Mouse (Mus musculus) liver, adult 2 months (tissue): ENCODE measurements at regions not wholly inside any gene's neighbourhood (a gene's known extent, or its start where the extent isn't known, plus 50 kb on each side); places are given as distances from the start of the nearest gene placed in this dataset.
"Not testable (repeated sequence)": the region's sequence is repeated elsewhere in the genome, so short reads cannot be mapped to it uniquely, and the experiment has no call there.

Experiments used
- DNase-seq: peaks from one replicate; pipeline ENCODE4 v3.0.0-alpha.2; 2011; ENCODE audit warnings: low read depth, low spot score; ENCODE audit errors: extremely low read depth
- H3K27ac ChIP-seq: fragments of 200-500 bp; replicated peaks from 2 replicates; pipeline ENCODE4 v1.5.1; 2012; ENCODE audit warnings: low read depth, mild to moderate bottlenecking, control low read depth, inconsistent platforms, low read length; ENCODE audit not compliant: insufficient read depth
- H3K27me3 ChIP-seq: fragments of 200-500 bp; 2 replicates; pipeline ENCODE4 v1.6.1; 2012; ENCODE audit warnings: mild to moderate bottlenecking, moderate library complexity, low read length, inconsistent platforms; ENCODE audit not compliant: control insufficient read depth, insufficient read depth
- H3K36me3 ChIP-seq: fragments of 200-500 bp; 2 replicates; pipeline ENCODE4 v1.6.1; 2012; ENCODE audit warnings: low read length, inconsistent platforms; ENCODE audit not compliant: control insufficient read depth, insufficient read depth
- H3K4me1 ChIP-seq: fragments of 200-500 bp; 2 replicates; pipeline ENCODE4 v1.6.1; 2011; ENCODE audit warnings: low read length; ENCODE audit not compliant: control insufficient read depth, insufficient read depth
- H3K4me3 ChIP-seq: fragments of 200-500 bp; 2 replicates; pipeline ENCODE4 v1.5.1; 2011; ENCODE audit warnings: low read depth, mild to moderate bottlenecking, control low read depth, low read length, moderate library complexity; ENCODE audit not compliant: insufficient read depth
- H3K79me2 ChIP-seq: fragments of 200-500 bp; 2 replicates; pipeline ENCODE4 v1.6.1; 2012; ENCODE audit warnings: inconsistent platforms, mild to moderate bottlenecking, low read length, moderate library complexity; ENCODE audit not compliant: control insufficient read depth, insufficient read depth
- H3K9ac ChIP-seq: fragments of 200-500 bp; 2 replicates; pipeline ENCODE4 v1.6.1; 2012; ENCODE audit warnings: low read depth, mild to moderate bottlenecking, control low read depth, inconsistent platforms, low read length
- CTCF ChIP-seq: fragments of 200-500 bp; IDR thresholded peaks from 2 replicates; pipeline ENCODE4 v1.5.1; 2011; ENCODE audit warnings: low read depth, low read length, control low read depth
- POLR2A ChIP-seq: fragments of 200-500 bp; IDR thresholded peaks from 2 replicates; pipeline ENCODE4 v1.6.1; 2011; ENCODE audit warnings: low read length, control low read depth; ENCODE audit not compliant: insufficient read depth; ENCODE audit errors: extremely low read depth
- WGBS: fragments of 180-500 bp; shearing (Covaris S2); methylation state at CpG from one replicate; pipeline ENCODE4 v1.1.7; 2018; 5-methylcytosine and 5-hydroxymethylcytosine counted together

- H3K4me1 ChIP-seq, H3K36me3 ChIP-seq, H3K9ac ChIP-seq, H3K27ac ChIP-seq, H3K79me2 ChIP-seq, H3K4me3 ChIP-seq, DNase-seq, H3K27me3 ChIP-seq: not testable (repeated sequence)
- WGBS: 87% methylated on average over 5 of the region's 5 CpGs
Observed at GRCm38 (mm10) chr1:184669173-184669572, 63.2 kb downstream of the Hlx start.

- Histone ChIP-seq H3K9ac (no peak overlapping the region), H3K4me1 (no peaks in the 10 kb centered on the region; the same call in 1 of the 2 replicates), H3K27me3 (0 out of 2 replicates have a peak, but pooled peaks cover 2% of the 10 kb centered on the region), H3K27ac (no peak overlapping the region), H3K4me3 (no peak overlapping the region), H3K79me2 (no peaks in the 10 kb centered on the region), H3K36me3 (no peaks in the 10 kb centered on the region)
- 88% methylated on average over 1 of the region's 1 CpGs for WGBS
- TF ChIP-seq POLR2A (no peak), CTCF (no peak)
- DNase-seq: no peak
Observed at GRCm38 (mm10) chr1:184668428-184668827, 64.0 kb downstream of the Hlx start.

- Histone ChIP-seq H3K9ac (no peak overlapping the region), H3K79me2 (no peaks in the 10 kb centered on the region), H3K27ac (no peak overlapping the region), H3K36me3 (no peaks in the 10 kb centered on the region), H3K4me1 (no peaks in the 10 kb centered on the region; the same call in 1 of the 2 replicates), H3K27me3 (0 out of 2 replicates have a peak, but pooled peaks cover 2% of the 10 kb centered on the region), H3K4me3 (no peak overlapping the region)
- whole genome bisulfite sequencing: 70% methylated on average over 2 of the region's 2 CpGs
- no peak for DNase-seq
- TF ChIP-seq CTCF: no peak
- TF ChIP-seq POLR2A: no peak
Observed at GRCm38 (mm10) chr1:184668022-184668421, 64.4 kb downstream of the Hlx start.

- TF ChIP-seq POLR2A (no peak), CTCF (no peak)
- 75% methylated on average over 12 of the region's 12 CpGs for WGBS
- no peaks in the 10 kb centered on the region for H3K79me2 ChIP-seq
- H3K4me1 ChIP-seq: no peaks in the 10 kb centered on the region; the same call in 1 of the 2 replicates
- no peaks in the 10 kb centered on the region for H3K36me3 ChIP-seq
- DNase-seq: no peak
- H3K9ac ChIP-seq: no peak overlapping the region
- no peaks in the 10 kb centered on the region for H3K27me3 ChIP-seq
- H3K27ac ChIP-seq: no peak overlapping the region
- no peak overlapping the region for H3K4me3 ChIP-seq
Observed at GRCm38 (mm10) chr1:184665243-184665642, 67.2 kb downstream of the Hlx start.

GRCm38 (mm10) chr1:184664098-184664375 lies 68.4 kb downstream of the Hlx start:
- H3K27me3 ChIP-seq: no peaks in the 10 kb centered on the region
- no peaks in the 10 kb centered on the region; the same call in 1 of the 2 replicates for H3K4me1 ChIP-seq
- H3K9ac ChIP-seq: no peak overlapping the region
- no peaks in the 10 kb centered on the region for H3K79me2 ChIP-seq
- H3K27ac ChIP-seq: 0 out of 2 replicates have a peak overlapping the region, but pooled peaks have one; percentile 40
- H3K36me3 ChIP-seq: no peaks in the 10 kb centered on the region
- 80% methylated on average over 5 of the region's 5 CpGs for WGBS
- TF ChIP-seq POLR2A (no peak), CTCF (no peak)
- no peak overlapping the region for H3K4me3 ChIP-seq
- DNase-seq: no peak

GRCm38 (mm10) chr1:184663300-184664097 lies 68.9 kb downstream of the Hlx start:
- Histone ChIP-seq H3K79me2 (no peaks in the 10 kb centered on the region), H3K9ac (no peak overlapping the region), H3K4me1 (no peaks in the 10 kb centered on the region; the same call in 1 of the 2 replicates), H3K27me3 (no peaks in the 10 kb centered on the region), H3K27ac (0 out of 2 replicates have a peak overlapping the region, but pooled peaks have one; percentile 40), H3K4me3 (no peak overlapping the region), H3K36me3 (no peaks in the 10 kb centered on the region)
- TF ChIP-seq POLR2A (no peak), CTCF (no peak)
- WGBS: 75% methylated on average over 14 of the region's 14 CpGs
- no peak for DNase-seq
